Mouse (Mus musculus): ENCODE measurements around the gene 1700001C19Rik.

DNA sequence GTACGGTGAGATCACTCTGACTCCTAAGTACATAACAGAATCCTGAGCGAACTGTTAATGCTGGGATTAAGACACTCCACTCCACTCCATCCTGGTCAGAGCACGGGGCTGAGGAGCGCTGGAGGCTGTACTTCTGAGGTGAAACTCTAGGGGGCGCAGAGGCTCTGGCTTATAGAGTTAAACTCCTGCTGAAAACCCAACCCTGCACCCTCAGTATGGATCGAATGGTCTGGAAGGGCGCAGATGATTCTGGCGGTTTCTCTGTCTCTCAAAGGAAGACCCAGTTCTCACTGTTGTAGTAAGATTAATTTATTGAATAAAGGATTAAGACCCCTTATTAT, 28.6 kb downstream of the 1700001C19Rik start:
- peak; percentile 82 for TF ChIP-seq CTCF (IDR thresholded peaks at IDR 0.05)
- no peak for TF ChIP-seq EP300 (IDR thresholded peaks at IDR 0.05; ENCODE audit: insufficient read depth, low read depth, low read length)

Data from heart, adult 2 months (tissue).